ENCODE assay signal across 19 mouse cellular contexts in the genomic region with DNA sequence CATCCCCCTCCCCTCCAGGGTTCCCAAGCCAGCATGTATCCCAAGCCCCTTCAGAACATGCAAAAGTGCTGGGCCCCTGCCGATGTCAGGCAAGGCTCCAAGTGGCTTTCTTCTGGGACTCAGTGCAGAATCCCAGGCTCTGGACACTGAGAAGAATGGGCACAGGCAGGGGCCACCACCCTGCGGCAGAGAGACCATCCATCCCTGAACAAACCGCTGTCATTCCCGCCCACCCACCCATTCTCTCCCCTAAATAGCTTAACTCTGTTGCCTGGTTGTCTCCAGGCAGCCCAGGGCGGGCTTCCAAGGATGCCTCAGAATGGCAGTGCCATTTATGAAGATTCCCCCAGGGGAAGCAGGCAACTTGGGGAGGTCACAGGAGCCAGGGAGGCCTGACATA. TPM values are rescaled to one million over a fixed set of nuclear protein-coding genes. Genes with fewer than 3 reads are reported as not detected.
DNase-seq lines count a peak whose midpoint lies in the region; ATAC-seq and TF ChIP-seq lines count a peak whose summit lies in the region.
"Had no signal": no experiment of that assay in that cellular context is flagged by ENCODE, and none has a peak within 500 bp of the region (broad histone marks: within the 10 kb centered on the region; RNA-seq: fewer than 3 reads in every experiment).

No protein-coding gene starts in this region.

- WGBS in hindbrain, embryonic 11.5 days: 26% methylated on average over 5 of the region's 5 CpGs
- 14% methylated on average over 5 of the region's 5 CpGs for WGBS in hindbrain, postnatal 0 days
- WGBS in neural tube, embryonic 13.5 days: 20% methylated on average over 5 of the region's 5 CpGs

- 0 out of 2 replicates have a peak overlapping the region, but pooled peaks have one; percentile 4 for H3K4me3 ChIP-seq in layer of hippocampus, adult 2 months
- H3K4me3 ChIP-seq in hindbrain, embryonic 11.5 days (ENCODE audit: low read depth, low read length): no peak overlapping the region
- no peak overlapping the region for H3K4me3 ChIP-seq in hindbrain, postnatal 0 days (ENCODE audit: low read length)
- H3K4me3 ChIP-seq in neural tube, embryonic 13.5 days: no peak overlapping the region
- H3K4me3 ChIP-seq: embryonic facial prominence, embryonic 15.5 days; heart, embryonic 12.5 days; left cerebral cortex, adult 2 months; limb, embryonic 12.5 days had no signal

- peak; percentile 65 for ATAC-seq in hindbrain, embryonic 11.5 days (ENCODE audit: low FRiP score)
- peak; percentile 86 for ATAC-seq in hindbrain, postnatal 0 days
- peak; percentile 90 for ATAC-seq in neural tube, embryonic 13.5 days (ENCODE audit: low read depth)
- ATAC-seq: intestine, postnatal 0 days had no signal

- H3K27ac ChIP-seq in layer of hippocampus, adult 2 months: peak overlapping the region; percentile 55; the same call in 1 of the 2 replicates
- H3K27ac ChIP-seq in hindbrain, embryonic 11.5 days (ENCODE audit: low read depth, low read length): 0 out of 2 replicates have a peak overlapping the region, but pooled peaks have one; percentile 31
- H3K27ac ChIP-seq in hindbrain, postnatal 0 days: no peak overlapping the region
- H3K27ac ChIP-seq in neural tube, embryonic 13.5 days (replicated peaks): peak overlapping the region; percentile 30; the same call in 1 of the 2 replicates
- H3K27ac ChIP-seq: embryonic facial prominence, embryonic 15.5 days; left cerebral cortex, adult 2 months; limb, embryonic 12.5 days; liver, embryonic 14.5 days had no signal

- TF ChIP-seq CTCF in layer of hippocampus, adult 2 months (conservative IDR thresholded peaks at IDR 0.05): no peak
- TF ChIP-seq CTCF in hindbrain, postnatal 0 days (IDR thresholded peaks at IDR 0.05; ENCODE audit: low read depth): no peak

- H3K4me1 ChIP-seq in hindbrain, embryonic 11.5 days (replicated peaks; ENCODE audit: control insufficient read depth, insufficient read depth, low read length): peaks cover 3% of the 10 kb centered on the region; the same call in 1 of the 2 replicates
- peaks cover 2% of the 10 kb centered on the region for H3K4me1 ChIP-seq in hindbrain, postnatal 0 days (ENCODE audit: insufficient read depth, low read length)
- H3K4me1 ChIP-seq in neural tube, embryonic 13.5 days (replicated peaks): peaks cover 10% of the 10 kb centered on the region

- no peak overlapping the region for H3K9ac ChIP-seq in hindbrain, embryonic 11.5 days (ENCODE audit: low read depth, low read length)
- no peak overlapping the region for H3K9ac ChIP-seq in hindbrain, postnatal 0 days (replicated peaks; ENCODE audit: low read length)
- no peak overlapping the region for H3K9ac ChIP-seq in neural tube, embryonic 13.5 days
- H3K9ac ChIP-seq: embryonic facial prominence, embryonic 15.5 days; heart, embryonic 12.5 days; limb, embryonic 12.5 days; liver, embryonic 14.5 days had no signal

- H3K36me3 ChIP-seq in hindbrain, embryonic 11.5 days (ENCODE audit: control insufficient read depth, insufficient read depth, low read length): no peaks in the 10 kb centered on the region
- H3K36me3 ChIP-seq in hindbrain, postnatal 0 days (ENCODE audit: insufficient read depth, low read length): no peaks in the 10 kb centered on the region
- no peaks in the 10 kb centered on the region for H3K36me3 ChIP-seq in neural tube, embryonic 13.5 days
- H3K36me3 ChIP-seq: embryonic facial prominence, embryonic 15.5 days; heart, embryonic 12.5 days; limb, embryonic 12.5 days had no signal

- DNase-seq in layer of hippocampus, adult 2 months (ENCODE audit: low spot score in 2 of 2): no peak
- no peak for DNase-seq in layer of hippocampus, postnatal 25 days (ENCODE audit: extremely low spot score in 1 of 2, low spot score in 1 of 2)
- peak; percentile 39 for DNase-seq in hindbrain, embryonic 11.5 days (ENCODE audit: low spot score)
- DNase-seq in hindbrain, postnatal 0 days (ENCODE audit: low spot score): peak; percentile 69
- DNase-seq in thymus, postnatal 14 days: no peak
- DNase-seq in layer of hippocampus, adult 18-20 months (ENCODE audit: low spot score in 2 of 2): no peak
- DNase-seq: adrenal gland, postnatal 10 days; B cell, adult 2 months; cerebellum, adult 8-10 months; spleen, adult 18-20 months; thymus, postnatal 4 days had no signal

- no peaks in the 10 kb centered on the region; the same call in 1 of the 2 replicates for H3K27me3 ChIP-seq in hindbrain, embryonic 11.5 days (ENCODE audit: control insufficient read depth, insufficient read depth, low read length)
- H3K27me3 ChIP-seq in hindbrain, postnatal 0 days (ENCODE audit: insufficient read depth, low read length): no peaks in the 10 kb centered on the region
- no peaks in the 10 kb centered on the region; the same call in 1 of the 2 replicates for H3K27me3 ChIP-seq in neural tube, embryonic 13.5 days
- H3K27me3 ChIP-seq: embryonic facial prominence, embryonic 15.5 days; heart, embryonic 12.5 days had no signal

- no peaks in the 10 kb centered on the region for H3K9me3 ChIP-seq in hindbrain, embryonic 11.5 days (ENCODE audit: control insufficient read depth, low read length)
- no peaks in the 10 kb centered on the region for H3K9me3 ChIP-seq in hindbrain, postnatal 0 days (ENCODE audit: low read length)
- no peaks in the 10 kb centered on the region for H3K9me3 ChIP-seq in neural tube, embryonic 13.5 days
- H3K9me3 ChIP-seq: embryonic facial prominence, embryonic 15.5 days; heart, embryonic 12.5 days; limb, embryonic 12.5 days had no signal

- H3K4me2 ChIP-seq in hindbrain, embryonic 11.5 days (replicated peaks; ENCODE audit: low read depth, low read length): no peak overlapping the region
- no peak overlapping the region for H3K4me2 ChIP-seq in hindbrain, postnatal 0 days (ENCODE audit: low read depth, low read length)
- H3K4me2 ChIP-seq in neural tube, embryonic 13.5 days: no peak overlapping the region
- H3K4me2 ChIP-seq: embryonic facial prominence, embryonic 15.5 days; heart, embryonic 12.5 days; limb, embryonic 12.5 days had no signal

RNA-seq across cellular contexts. Expression of a gene that starts 5.7 kb away (rescaled TPM):
- total RNA-seq in layer of hippocampus, adult 2 months (2021): 10 to 100 TPM; 15.2 to 16.3 TPM
- total RNA-seq in layer of hippocampus, postnatal 25 days (2021): 10 to 100 TPM; 15.2 to 20.0 TPM
- 13.6 and 15.9 TPM in 2 replicates for polyA plus RNA-seq in hindbrain, embryonic 11.5 days (2014; fragmentation: Nextera tagmentation; extraction: Ambion mirVana)
- total RNA-seq in hindbrain, postnatal 0 days (2014; rRNA removed): 34.3 and 36.0 TPM in 2 replicates
- polyA plus RNA-seq in hindbrain, postnatal 0 days (2015; fragmentation: Nextera tagmentation; extraction: Ambion mirVana): 21.7 TPM in 2 replicates
- 30.6 and 31.5 TPM in 2 replicates for polyA plus RNA-seq in neural tube, embryonic 13.5 days (2015; fragmentation: Nextera tagmentation; extraction: Ambion mirVana)
- 10 to 100 TPM; 10.8 to 11.4 TPM for total RNA-seq in layer of hippocampus, adult 18-20 months (2021)

RNA-seq across cellular contexts. Expression of a gene that starts 28.8 kb away (rescaled TPM):
- total RNA-seq in layer of hippocampus, adult 2 months (2021): under 1 TPM; 0.23 to 0.27 TPM
- total RNA-seq in layer of hippocampus, postnatal 25 days (2021): under 1 TPM; 0.25 to 0.28 TPM
- polyA plus RNA-seq in hindbrain, embryonic 11.5 days (2014; fragmentation: Nextera tagmentation; extraction: Ambion mirVana): 0.12 TPM in 1 of 2 replicates, not detected in the other
- total RNA-seq in hindbrain, postnatal 0 days (2014; rRNA removed): 0.58 and 1.1 TPM in 2 replicates
- 0.33 and 0.43 TPM in 2 replicates for polyA plus RNA-seq in hindbrain, postnatal 0 days (2015; fragmentation: Nextera tagmentation; extraction: Ambion mirVana)
- 0.14 TPM in 1 of 2 replicates, not detected in the other for polyA plus RNA-seq in neural tube, embryonic 13.5 days (2015; fragmentation: Nextera tagmentation; extraction: Ambion mirVana)
- under 1 TPM in 1 of 2 experiments, not detected in 1; 0.20 TPM for total RNA-seq in layer of hippocampus, adult 18-20 months (2021)
- total RNA-seq: left cerebral cortex, adult 2 months had no signal
- polyA plus RNA-seq: forebrain, embryonic 11.5 days; heart, embryonic 12.5 days; limb, embryonic 12.5 days had no signal

Comparison
In these comparisons a context has a peak if more than half of its experiments do, and no peak if none do; other contexts are left out.
1. DNase-seq: peak in hindbrain, embryonic 11.5 days (single experiment) and hindbrain, postnatal 0 days (single experiment); none in layer of hippocampus, adult 2 months (0 of 2), layer of hippocampus, postnatal 25 days (0 of 2), thymus, postnatal 14 days (single experiment) and layer of hippocampus, adult 18-20 months (0 of 2).
2. Peak in every context shown above with its lines, with median percentiles within 50 percentile points of each other: ATAC-seq.